In genomic region chr2:160657801-160658442, GRCm38 (mm10) we compare ENCODE assay signal across 13 mouse cellular contexts. TPM values are rescaled to one million over a fixed set of nuclear protein-coding genes. Genes with fewer than 3 reads are reported as not detected.
DNase-seq lines count a peak whose midpoint lies in the region; ATAC-seq and TF ChIP-seq lines count a peak whose summit lies in the region.
"Had no signal": no experiment of that assay in that cellular context is flagged by ENCODE, and none has a peak within 500 bp of the region (broad histone marks: within the 10 kb centered on the region; RNA-seq: fewer than 3 reads in every experiment).

No protein-coding gene starts in this region.

- peak; percentile 51 for DNase-seq in heart, adult 11 months
- no peak for DNase-seq in heart, postnatal 14 days
- peak; percentile 49 for DNase-seq in ES-CJ7 (ENCODE audit: low read depth, low spot score)
- peak; percentile 46 for DNase-seq in liver, postnatal 0 days
- no peak for DNase-seq in MN1 (ENCODE audit: low spot score)
- no peak for DNase-seq in cerebellum, postnatal 4 days (ENCODE audit: low spot score in 2 of 2)
- DNase-seq in embryo, embryonic 9.5 days (ENCODE audit: extremely low spot score) = no peak
- DNase-seq: cerebellum, adult 11 months had no signal

- no peak for TF ChIP-seq EP300 in liver, postnatal 0 days (IDR thresholded peaks at IDR 0.05; ENCODE audit: low read depth)

- no peaks in the 10 kb centered on the region for H3K27me3 ChIP-seq in erythroblast, embryonic 14.5 days (ENCODE audit: control insufficient read depth)
- H3K27me3 ChIP-seq in liver, postnatal 0 days (ENCODE audit: insufficient read depth, low read length) = no peaks in the 10 kb centered on the region
- H3K27me3 ChIP-seq: embryonic facial prominence, embryonic 12.5 days; forebrain, embryonic 15.5 days; hindbrain, embryonic 13.5 days had no signal

- 73% methylated on average over 13 of the region's 13 CpGs for WGBS in liver, postnatal 0 days (ENCODE audit: insufficient replicate concordance)

- H3K4me1 ChIP-seq in erythroblast, embryonic 14.5 days (ENCODE audit: control insufficient read depth) = peaks cover 81% of the 10 kb centered on the region
- peaks cover 10% of the 10 kb centered on the region for H3K4me1 ChIP-seq in liver, postnatal 0 days (ENCODE audit: insufficient read depth)
- H3K4me1 ChIP-seq: embryonic facial prominence, embryonic 12.5 days had no signal

- TF ChIP-seq CTCF in liver, postnatal 0 days (IDR thresholded peaks at IDR 0.05; ENCODE audit: low read depth) = no peak

- intact Hi-C loops in heart, postnatal 14 days (cut with DNase I) = no loop called here

- H3K4me3 ChIP-seq in erythroblast, embryonic 14.5 days (replicated peaks) = peak overlapping the region; percentile 46
- no peak overlapping the region for H3K4me3 ChIP-seq in liver, postnatal 0 days (ENCODE audit: low read depth, low read length)
- H3K4me3 ChIP-seq: embryonic facial prominence, embryonic 12.5 days; forebrain, embryonic 15.5 days; hindbrain, embryonic 13.5 days had no signal

- peak; percentile 84 for ATAC-seq in liver, postnatal 0 days
- ATAC-seq: forebrain, embryonic 15.5 days had no signal

- H3K36me3 ChIP-seq in erythroblast, embryonic 14.5 days (ENCODE audit: control insufficient read depth) = peaks cover 93% of the 10 kb centered on the region
- peaks cover 26% of the 10 kb centered on the region for H3K36me3 ChIP-seq in liver, postnatal 0 days (replicated peaks; ENCODE audit: insufficient read depth, low read length)

- H3K4me2 ChIP-seq in liver, postnatal 0 days (ENCODE audit: low read depth, low read length) = peak overlapping the region; percentile 44
- H3K4me2 ChIP-seq: embryonic facial prominence, embryonic 12.5 days; forebrain, embryonic 15.5 days; hindbrain, embryonic 13.5 days; midbrain, embryonic 11.5 days had no signal

- H3K9me3 ChIP-seq in erythroblast, embryonic 14.5 days (ENCODE audit: control insufficient read depth, low read length) = no peaks in the 10 kb centered on the region
- no peaks in the 10 kb centered on the region for H3K9me3 ChIP-seq in liver, postnatal 0 days (ENCODE audit: low read length)
- H3K9me3 ChIP-seq: embryonic facial prominence, embryonic 12.5 days; forebrain, embryonic 15.5 days; hindbrain, embryonic 13.5 days had no signal

- peak overlapping the region; percentile 63; the same call in 1 of the 2 replicates for H3K27ac ChIP-seq in liver, postnatal 0 days (ENCODE audit: low read depth)
- H3K27ac ChIP-seq: embryonic facial prominence, embryonic 12.5 days; forebrain, embryonic 15.5 days; hindbrain, embryonic 13.5 days had no signal

- no peak overlapping the region for H3K9ac ChIP-seq in liver, postnatal 0 days (replicated peaks)
- H3K9ac ChIP-seq: embryonic facial prominence, embryonic 12.5 days; forebrain, embryonic 15.5 days; hindbrain, embryonic 13.5 days had no signal

RNA-seq across cellular contexts. Expression of gene Top1, which starts 12.2 kb away (rescaled TPM):
- 10 to 100 TPM; 59.1 to 60.9 TPM for total RNA-seq in heart, postnatal 14 days (2021)
- 38.8 and 42.7 TPM in 2 replicates for polyA plus RNA-seq in erythroblast, embryonic 14.5 days (2012)
- 30.1 and 30.5 TPM in 2 replicates for polyA plus RNA-seq in liver, postnatal 0 days (2015; fragmentation: Nextera tagmentation; extraction: Ambion mirVana)

Comparison
In these comparisons a context has a peak if more than half of its experiments do, and no peak if none do; other contexts are left out.
1. DNase-seq: peak in heart, adult 11 months (single experiment), ES-CJ7 (single experiment) and liver, postnatal 0 days (single experiment); none in heart, postnatal 14 days (0 of 2), MN1 (single experiment), cerebellum, postnatal 4 days (0 of 2) and embryo, embryonic 9.5 days (single experiment).